Mouse (Mus musculus) limb, embryonic 13.5 days (tissue): ENCODE data around the gene Maff. TPM values are rescaled to one million over a fixed set of nuclear protein-coding genes. Genes with fewer than 3 reads are reported as not detected.

Experiments used
- ATAC-seq: fragments of 200-750 bp; cut with Nextera tagmentation; 2 replicates; pipeline ENCODE4 v1.8.0; 2017; ENCODE audit warnings: low read depth, moderate number of reproducible peaks, moderate TSS enrichment; ENCODE audit not compliant: low FRiP score
- H3K27ac ChIP-seq: fragments of 300-500 bp; sonication (generic); 2 replicates; pipeline ENCODE4 v1.5.1; 2015; ENCODE audit warnings: inconsistent platforms, mild to moderate bottlenecking, moderate library complexity
- H3K27me3 ChIP-seq: fragments of 300-500 bp; sonication (generic); 2 replicates; pipeline ENCODE4 v1.6.1; 2015; ENCODE audit warnings: mild to moderate bottlenecking, inconsistent platforms
- H3K36me3 ChIP-seq: fragments of 300-500 bp; sonication (generic); 2 replicates; pipeline ENCODE4 v1.6.1; 2015; ENCODE audit warnings: inconsistent platforms, mild to moderate bottlenecking, moderate library complexity
- H3K4me1 ChIP-seq: fragments of 300-500 bp; sonication (generic); 2 replicates; pipeline ENCODE4 v1.6.1; 2015; ENCODE audit warnings: inconsistent platforms
- H3K4me2 ChIP-seq: fragments of 300-500 bp; sonication (generic); replicated peaks from 2 replicates; pipeline ENCODE4 v1.6.1; 2015; ENCODE audit warnings: inconsistent platforms, mild to moderate bottlenecking, moderate library complexity
- H3K4me3 ChIP-seq: fragments of 300-500 bp; sonication (generic); 2 replicates; pipeline ENCODE4 v1.5.1; 2015; ENCODE audit warnings: moderate library complexity, mild to moderate bottlenecking, inconsistent platforms
- H3K9ac ChIP-seq: fragments of 300-500 bp; sonication (generic); 2 replicates; pipeline ENCODE4 v1.6.1; 2015; ENCODE audit warnings: mild to moderate bottlenecking, inconsistent platforms
- H3K9me3 ChIP-seq: fragments of 300-500 bp; sonication (generic); 2 replicates; pipeline ENCODE4 v1.6.1; 2016; ENCODE audit warnings: inconsistent platforms
- WGBS: fragments of 180-500 bp; shearing (Covaris S2); methylation state at CpG from one replicate; pipeline ENCODE4 v1.1.7; 2015; 5-methylcytosine and 5-hydroxymethylcytosine counted together
- polyA plus RNA-seq: library from polyadenylated mRNA; unstranded; fragments of >200 nt; fragmentation: Nextera tagmentation; extraction: Ambion mirVana; gene quantifications from 2 replicates; pipeline ENCODE4 v1.2.1, GENCODE M21; 2015

Maff gene
- polyA plus RNA-seq, 1 experiment from 2014 or later, result 2.2 TPM

DNA sequence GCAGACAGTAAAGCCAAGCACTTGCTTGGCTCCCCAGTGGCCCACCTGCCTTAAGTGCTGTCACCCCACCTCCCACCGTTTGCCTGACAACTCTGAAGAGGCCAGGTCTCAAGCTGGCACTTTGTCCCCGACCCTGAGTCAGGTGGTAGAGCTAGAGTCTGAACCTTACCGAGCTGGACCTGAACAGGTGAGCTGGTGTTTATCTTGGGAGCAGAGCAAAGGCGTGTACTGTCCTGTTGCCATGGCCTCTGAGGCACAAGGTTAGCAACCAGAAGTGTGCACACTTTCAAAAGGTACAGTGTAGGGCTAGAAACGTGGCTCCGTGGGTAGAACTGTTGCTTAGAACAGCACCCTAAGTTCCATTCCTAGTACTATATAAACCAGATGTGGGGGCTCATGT, 41.8 kb downstream of the Maff start:
- H3K4me1 ChIP-seq, result peaks cover 43% of the 10 kb centered on the region
- H3K36me3 ChIP-seq, result peaks cover 17% of the 10 kb centered on the region
- no peak overlapping the region for H3K4me2 ChIP-seq
- H3K27ac ChIP-seq, result 0 out of 2 replicates have a peak overlapping the region, but pooled peaks have one; percentile 7
- H3K9ac ChIP-seq, result no peak overlapping the region
- H3K27me3 ChIP-seq, result no peaks in the 10 kb centered on the region
- H3K4me3 ChIP-seq, result no peak overlapping the region
- 69% methylated on average over 6 of the region's 6 CpGs for WGBS
- no peaks in the 10 kb centered on the region for H3K9me3 ChIP-seq
- ATAC-seq, result no peak

DNA sequence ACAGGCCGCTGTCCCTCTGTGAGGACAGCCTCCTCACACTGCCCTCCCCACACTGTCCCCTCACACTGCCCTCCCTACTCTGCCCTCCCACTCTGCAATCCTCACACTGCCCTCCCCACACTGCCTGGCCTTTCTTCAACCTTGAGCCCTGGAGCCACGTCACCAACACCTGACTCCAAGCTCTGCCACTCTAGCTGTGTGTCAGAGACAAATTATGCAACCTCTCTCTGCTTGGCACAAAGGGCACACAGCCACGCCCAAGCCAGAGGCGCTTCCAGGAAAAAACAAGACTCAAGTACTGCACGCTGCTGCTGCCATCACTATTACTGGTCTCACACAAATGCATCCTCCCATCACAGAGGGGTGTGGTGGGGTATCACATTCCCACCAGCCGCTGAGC, 44.0 kb downstream of the Maff start:
- Histone ChIP-seq H3K9ac (no peak overlapping the region), H3K27ac (no peak overlapping the region), H3K36me3 (peaks cover 17% of the 10 kb centered on the region; the same call in 1 of the 2 replicates), H3K4me1 (peaks cover 66% of the 10 kb centered on the region), H3K4me2 (no peak overlapping the region), H3K4me3 (no peak overlapping the region), H3K9me3 (no peaks in the 10 kb centered on the region), H3K27me3 (no peaks in the 10 kb centered on the region)
- no peak for ATAC-seq
- 87% methylated on average over 6 of the region's 6 CpGs for WGBS

DNA sequence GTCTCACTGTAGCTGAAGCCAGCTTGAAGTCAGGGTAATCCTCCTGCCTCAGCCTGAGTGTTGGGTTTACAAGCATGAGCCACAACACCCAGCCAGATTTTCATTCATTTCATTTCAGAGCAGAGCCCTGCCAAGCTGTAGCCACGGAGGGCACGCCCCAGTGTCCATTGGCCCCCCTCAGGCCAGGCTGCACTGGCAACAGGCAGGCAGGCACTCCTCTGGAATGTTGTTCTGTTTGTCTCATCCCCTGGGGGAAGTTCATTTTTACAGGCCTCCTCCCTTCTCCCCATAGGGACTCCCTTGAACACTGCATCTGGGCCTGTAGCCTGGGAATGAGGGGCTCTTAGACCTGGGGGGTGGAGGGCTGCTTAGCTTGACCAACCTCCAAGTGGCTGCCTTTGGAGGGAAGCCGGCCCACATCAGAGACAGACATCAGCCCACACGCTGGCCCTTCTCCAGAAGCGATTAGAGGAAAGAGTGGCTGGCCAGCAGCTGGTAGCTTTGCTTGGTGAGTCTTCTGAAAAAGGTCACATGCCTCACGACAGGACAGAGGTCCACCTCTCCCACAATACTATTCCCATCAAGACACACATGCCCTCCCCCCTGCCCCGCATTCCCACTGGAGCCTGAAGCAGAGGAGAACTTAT, 45.1 kb downstream of the Maff start:
- ATAC-seq, result 0 out of 2 replicates have a peak, but pooled peaks have one; percentile 39
- no peaks in the 10 kb centered on the region for H3K9me3 ChIP-seq
- H3K9ac ChIP-seq, result no peak overlapping the region
- WGBS, result 35% methylated on average over 7 of the region's 7 CpGs
- no peak overlapping the region; the same call in 1 of the 2 replicates for H3K27ac ChIP-seq
- no peak overlapping the region for H3K4me3 ChIP-seq
- H3K36me3 ChIP-seq, result peaks cover 9% of the 10 kb centered on the region; the same call in 1 of the 2 replicates
- no peak overlapping the region for H3K4me2 ChIP-seq
- H3K27me3 ChIP-seq, result no peaks in the 10 kb centered on the region
- peaks cover 71% of the 10 kb centered on the region for H3K4me1 ChIP-seq

DNA sequence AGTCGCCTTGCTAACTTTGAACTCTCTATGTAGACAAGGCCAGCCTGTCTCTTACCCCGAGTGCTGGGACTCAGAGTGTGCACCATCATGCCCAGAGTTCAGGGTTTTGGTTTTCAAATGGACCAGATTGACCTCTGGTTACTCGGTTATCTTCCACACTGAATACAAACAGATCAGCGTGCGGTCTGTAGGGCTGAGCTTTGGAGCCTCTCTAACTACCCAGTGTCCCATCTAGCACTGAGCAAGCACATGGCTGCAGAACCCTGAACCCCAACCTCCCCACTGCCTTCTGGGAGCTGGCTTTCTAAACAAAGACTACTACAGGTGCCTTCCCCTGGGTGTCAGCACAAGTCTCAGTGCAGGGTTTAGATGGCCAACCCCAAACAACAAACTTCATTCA, 46.1 kb downstream of the Maff start:
- no peak overlapping the region for H3K4me3 ChIP-seq
- H3K9me3 ChIP-seq, result no peaks in the 10 kb centered on the region
- H3K36me3 ChIP-seq, result peaks cover 17% of the 10 kb centered on the region
- no peak overlapping the region for H3K4me2 ChIP-seq
- no peak overlapping the region for H3K27ac ChIP-seq
- H3K4me1 ChIP-seq, result peaks cover 71% of the 10 kb centered on the region
- H3K9ac ChIP-seq, result 0 out of 2 replicates have a peak overlapping the region, but pooled peaks have one; percentile 2
- 82% methylated on average over 5 of the region's 5 CpGs for WGBS
- no peaks in the 10 kb centered on the region for H3K27me3 ChIP-seq
- no peak for ATAC-seq

DNA sequence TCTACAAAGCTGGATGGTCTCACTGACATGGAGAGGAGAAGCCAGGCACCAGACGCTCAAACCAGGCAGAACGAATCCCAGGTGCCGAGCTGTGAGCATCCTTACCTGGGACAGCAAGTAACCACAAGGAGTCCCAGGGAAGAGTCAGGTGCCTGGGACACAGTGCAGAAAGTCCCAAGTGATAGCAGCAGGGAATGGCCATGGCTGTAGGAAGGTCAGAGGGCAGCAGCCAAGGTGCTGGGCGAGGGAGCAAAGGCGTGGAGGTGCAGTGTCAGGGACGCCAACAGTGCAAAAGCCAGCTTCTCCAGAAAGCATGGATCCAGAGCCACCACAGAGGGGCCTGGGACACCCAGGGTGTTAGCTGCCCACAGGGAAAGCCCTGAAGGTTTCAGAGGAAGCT, 46.7 kb downstream of the Maff start:
- no peak for ATAC-seq
- Histone ChIP-seq H3K9ac (no peak overlapping the region), H3K4me3 (no peak overlapping the region), H3K27ac (no peak overlapping the region), H3K4me2 (no peak overlapping the region), H3K36me3 (peaks cover 20% of the 10 kb centered on the region), H3K4me1 (peaks cover 69% of the 10 kb centered on the region), H3K27me3 (no peaks in the 10 kb centered on the region), H3K9me3 (no peaks in the 10 kb centered on the region)
- WGBS, result 72% methylated on average over 6 of the region's 6 CpGs

DNA sequence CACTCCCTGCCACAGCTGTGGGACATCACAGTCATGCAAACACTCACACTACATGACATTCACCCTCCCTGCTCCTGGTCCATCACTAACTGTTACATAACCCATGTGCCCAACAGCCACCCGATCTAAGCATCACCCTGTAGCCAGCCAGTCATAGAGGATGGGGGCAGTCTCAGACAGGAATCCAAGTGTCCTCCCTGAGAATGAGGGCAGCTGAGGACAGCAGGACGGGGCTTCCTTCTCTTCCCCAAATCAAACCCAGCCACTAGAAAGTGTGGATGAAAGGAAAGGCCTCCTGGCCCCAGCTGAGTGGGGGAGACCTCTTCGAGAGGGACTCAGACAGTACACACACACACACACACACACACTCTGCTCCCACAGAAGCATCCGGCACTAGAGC, 48.4 kb downstream of the Maff start:
- Histone ChIP-seq H3K36me3 (peaks cover 23% of the 10 kb centered on the region), H3K9me3 (no peaks in the 10 kb centered on the region), H3K4me2 (no peak overlapping the region), H3K4me3 (no peak overlapping the region), H3K27me3 (no peaks in the 10 kb centered on the region), H3K4me1 (peaks cover 58% of the 10 kb centered on the region), H3K9ac (no peak overlapping the region), H3K27ac (no peak overlapping the region)
- no peak for ATAC-seq
- 67% methylated on average over 4 of the region's 4 CpGs for WGBS

DNA sequence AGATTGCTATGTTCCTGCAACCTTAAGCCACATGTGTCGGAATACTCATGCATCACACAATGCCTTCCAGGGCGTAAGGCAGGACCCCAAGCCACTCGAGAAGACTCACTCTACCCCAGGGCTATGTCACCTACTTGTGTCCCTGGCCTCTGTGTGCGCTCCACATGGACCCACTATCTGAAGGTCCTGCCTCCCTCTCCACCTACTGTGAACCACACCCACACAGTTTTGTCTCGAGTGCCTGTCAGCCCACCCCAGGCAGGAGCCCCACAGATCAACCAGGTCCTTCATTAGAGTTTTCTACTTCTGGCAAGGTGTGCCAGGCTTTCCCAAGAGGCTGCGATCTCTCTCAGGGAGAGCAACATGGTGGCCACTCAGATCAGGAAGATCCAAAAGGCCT, 48.9 kb downstream of the Maff start:
- Histone ChIP-seq H3K27me3 (no peaks in the 10 kb centered on the region), H3K27ac (no peak overlapping the region), H3K4me1 (peaks cover 61% of the 10 kb centered on the region), H3K4me3 (no peak overlapping the region), H3K4me2 (no peak overlapping the region), H3K9me3 (no peaks in the 10 kb centered on the region), H3K9ac (0 out of 2 replicates have a peak overlapping the region, but pooled peaks have one; percentile 3), H3K36me3 (peaks cover 23% of the 10 kb centered on the region)
- ATAC-seq, result no peak
- WGBS, result 71% methylated on average over 6 of the region's 6 CpGs

DNA sequence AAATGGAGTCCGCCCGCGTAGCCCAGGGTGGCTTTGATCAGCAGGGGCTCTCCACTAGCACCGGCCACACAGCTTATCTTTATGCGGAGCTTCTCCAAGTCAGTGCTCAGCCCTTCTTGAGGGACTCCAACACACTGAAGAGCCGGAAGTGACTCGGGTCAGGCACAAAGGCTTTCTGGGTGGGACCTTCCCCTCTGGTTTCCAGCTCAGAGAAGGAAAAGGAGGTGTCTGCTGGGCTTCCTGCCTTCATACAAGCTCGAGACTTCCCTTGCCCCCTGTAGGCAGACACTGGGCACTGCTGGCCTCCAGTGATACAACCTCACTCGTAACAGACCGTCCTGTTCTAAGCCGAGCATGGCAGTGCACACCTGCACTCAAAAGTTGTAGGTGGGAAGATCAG, 50.3 kb downstream of the Maff start:
- Histone ChIP-seq H3K4me1 (peaks cover 68% of the 10 kb centered on the region), H3K27ac (no peak overlapping the region), H3K4me3 (no peak overlapping the region), H3K27me3 (no peaks in the 10 kb centered on the region), H3K36me3 (peaks cover 19% of the 10 kb centered on the region), H3K9me3 (no peaks in the 10 kb centered on the region), H3K4me2 (0 out of 2 replicates have a peak overlapping the region, but pooled peaks have one; percentile 7), H3K9ac (no peak overlapping the region)
- ATAC-seq, result no peak
- WGBS, result 81% methylated on average over 11 of the region's 11 CpGs

DNA sequence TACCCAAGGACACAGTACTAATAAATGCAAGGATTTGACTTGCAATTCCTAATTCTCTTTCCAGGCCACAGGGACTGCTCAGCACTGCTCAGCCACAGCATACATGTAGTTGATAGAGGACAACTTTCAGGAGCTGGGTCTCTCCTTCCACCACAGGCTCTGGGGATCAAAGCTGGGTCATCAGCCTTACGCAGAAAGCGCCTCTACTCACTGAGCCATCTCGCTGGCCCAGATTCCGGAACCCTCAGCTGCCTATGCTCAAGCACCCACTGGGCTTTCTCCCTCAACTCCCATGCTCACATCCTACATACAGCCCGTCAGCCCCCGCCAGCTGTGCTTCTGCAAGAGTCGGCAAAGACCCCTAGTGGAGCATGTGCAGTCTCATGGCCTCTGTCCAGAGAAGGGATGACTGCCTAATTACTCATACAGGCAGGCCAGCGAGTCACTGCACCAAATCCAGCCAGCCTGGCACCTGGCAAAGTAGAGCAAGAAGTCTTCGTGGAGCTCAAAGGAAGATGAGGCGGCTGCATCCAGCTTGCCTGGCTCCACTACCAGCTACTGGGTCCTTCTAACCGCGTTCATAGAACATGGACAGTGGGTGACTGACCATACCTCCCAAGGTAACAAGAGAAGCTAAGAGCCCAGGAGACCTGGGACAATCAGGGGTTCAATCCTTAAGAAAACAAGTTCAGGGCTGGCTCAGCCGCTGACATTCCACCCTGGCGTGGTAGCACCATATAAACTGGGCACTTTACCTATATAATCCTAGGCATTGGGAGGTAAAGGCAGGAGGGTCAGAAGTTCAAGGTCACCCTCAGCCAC, 53.0 kb downstream of the Maff start:
- H3K36me3 ChIP-seq, result peaks cover 16% of the 10 kb centered on the region
- H3K4me3 ChIP-seq, result no peak overlapping the region
- H3K27me3 ChIP-seq, result no peaks in the 10 kb centered on the region
- ATAC-seq, result no peak
- H3K9me3 ChIP-seq, result no peaks in the 10 kb centered on the region
- no peak overlapping the region; the same call in 1 of the 2 replicates for H3K9ac ChIP-seq
- WGBS, result 79% methylated on average over 14 of the region's 14 CpGs
- H3K4me1 ChIP-seq, result peaks cover 59% of the 10 kb centered on the region
- no peak overlapping the region for H3K27ac ChIP-seq
- no peak overlapping the region for H3K4me2 ChIP-seq

DNA sequence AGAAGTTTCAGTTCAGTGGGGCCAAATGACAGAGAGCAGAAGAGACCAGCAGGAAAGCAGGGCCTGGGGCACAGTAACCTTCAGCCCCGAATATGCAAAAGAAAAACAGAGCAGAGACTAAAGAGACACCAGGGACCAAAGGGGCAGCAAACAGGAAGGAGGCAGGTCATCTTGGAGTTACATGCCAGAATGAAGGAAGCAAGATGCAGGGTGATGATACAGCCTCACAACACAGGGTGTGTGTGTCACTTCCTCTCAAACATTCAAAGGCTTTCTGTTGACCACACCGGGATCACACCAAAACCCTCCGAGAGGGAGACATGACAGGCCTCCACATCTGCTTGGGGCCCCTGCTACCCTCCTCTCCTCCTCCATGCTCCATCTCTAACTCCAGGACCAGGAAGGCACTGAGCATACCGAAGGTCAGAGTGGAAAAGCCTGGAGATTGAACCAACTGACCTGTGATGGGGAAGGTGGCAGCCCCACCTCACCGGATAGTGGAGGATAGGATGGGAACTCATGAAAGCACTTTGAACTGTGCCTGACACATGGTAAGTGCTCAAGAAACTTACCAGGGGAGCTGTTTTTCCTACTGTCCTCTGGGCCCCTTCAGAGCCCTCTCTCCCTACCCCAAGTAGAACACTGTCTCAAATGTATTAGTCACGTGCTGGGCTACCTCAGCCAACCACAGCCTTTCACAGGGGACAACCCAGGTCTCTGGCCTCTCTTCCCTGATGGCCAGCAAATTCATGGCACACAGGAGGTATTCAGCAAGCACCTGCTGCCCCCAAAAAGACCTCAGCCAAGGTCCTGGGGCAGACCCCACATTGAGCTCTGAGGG, 53.9 kb downstream of the Maff start:
- no peak for ATAC-seq
- Histone ChIP-seq H3K36me3 (peaks cover 16% of the 10 kb centered on the region), H3K27ac (no peak overlapping the region), H3K9ac (peak overlapping the region; percentile 55), H3K4me1 (peaks cover 51% of the 10 kb centered on the region), H3K9me3 (no peaks in the 10 kb centered on the region), H3K27me3 (no peaks in the 10 kb centered on the region), H3K4me2 (peak overlapping the region; percentile 88), H3K4me3 (peak overlapping the region; percentile 94)
- WGBS, result 66% methylated on average over 6 of the region's 6 CpGs

DNA sequence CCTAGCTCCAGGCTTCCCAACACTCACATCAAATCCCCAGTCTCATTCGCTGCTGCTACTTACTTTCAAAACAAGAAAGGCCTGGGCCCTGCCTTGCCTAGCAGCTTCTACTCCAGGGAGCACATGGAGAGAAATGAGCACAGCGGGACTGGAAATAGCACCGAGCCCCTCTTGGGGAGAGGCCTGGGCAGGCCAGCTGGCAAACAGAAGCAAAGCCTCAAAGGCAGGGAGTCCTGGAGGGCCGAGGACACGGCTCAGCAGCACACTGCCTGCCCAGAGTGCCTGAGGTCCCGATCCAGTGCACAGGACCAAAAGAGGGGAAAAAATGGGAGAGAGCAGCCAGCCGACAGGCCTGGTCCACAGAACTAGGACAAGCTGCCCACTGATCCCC, 54.5 kb downstream of the Maff start:
- Histone ChIP-seq H3K4me1 (peaks cover 45% of the 10 kb centered on the region), H3K4me2 (peak overlapping the region; percentile 88), H3K9me3 (no peaks in the 10 kb centered on the region), H3K36me3 (peaks cover 16% of the 10 kb centered on the region), H3K27me3 (no peaks in the 10 kb centered on the region), H3K27ac (no peak overlapping the region), H3K9ac (peak overlapping the region; percentile 40), H3K4me3 (peak overlapping the region; percentile 94)
- ATAC-seq, result no peak
- WGBS, result 53% methylated on average over 7 of the region's 7 CpGs

DNA sequence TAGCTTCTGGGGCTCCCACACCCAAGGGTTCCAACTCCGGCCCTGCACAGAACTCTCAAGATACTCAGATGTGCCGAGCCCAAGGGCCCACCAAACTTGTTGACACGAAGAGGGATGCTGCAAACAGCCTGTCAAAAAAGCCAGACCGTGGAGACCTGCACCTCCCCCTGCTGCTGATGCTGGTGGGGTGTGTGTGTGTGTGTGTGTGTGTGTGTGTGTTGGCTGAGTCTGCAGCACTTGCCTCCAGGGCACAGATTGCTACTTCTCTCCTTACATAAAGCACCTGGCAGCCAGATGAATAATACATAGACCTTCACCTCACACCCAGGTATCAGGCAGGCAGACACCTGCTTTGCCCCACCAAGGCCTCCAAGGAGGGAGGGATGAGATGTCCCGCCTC, 55.8 kb downstream of the Maff start:
- no peak for ATAC-seq
- Histone ChIP-seq H3K9me3 (no peaks in the 10 kb centered on the region), H3K4me3 (peak overlapping the region; percentile 94), H3K36me3 (peaks cover 10% of the 10 kb centered on the region), H3K9ac (peak overlapping the region; percentile 95), H3K4me1 (peaks cover 45% of the 10 kb centered on the region), H3K27me3 (no peaks in the 10 kb centered on the region), H3K27ac (no peak overlapping the region), H3K4me2 (peak overlapping the region; percentile 88)
- 18% methylated on average over 5 of the region's 5 CpGs for WGBS
